Mouse (Mus musculus) heart, postnatal 10 days (tissue): ENCODE measurements around the gene Rcvrn. TPM values are rescaled to one million over a fixed set of nuclear protein-coding genes. Genes with fewer than 3 reads are reported as not detected.

Source experiments
- DNase-seq, 2 experiments: peaks; one replicate each; pipeline ENCODE4 v3.0.0; 2021
- intact Hi-C: fragments of 180-260 bp; cut with DNase I; formaldehyde crosslinking; loops from one replicate; pipeline ENCODE4 v1.15.1; 2025
- total RNA-seq, 2 experiments: library from RNA; stranded (reverse); gene quantifications; 2 replicates each; pipeline ENCODE4 v1.2.3; 2021

Gene Rcvrn
- total RNA-seq, 2 experiments from 2014 or later, result not detected

DNA sequence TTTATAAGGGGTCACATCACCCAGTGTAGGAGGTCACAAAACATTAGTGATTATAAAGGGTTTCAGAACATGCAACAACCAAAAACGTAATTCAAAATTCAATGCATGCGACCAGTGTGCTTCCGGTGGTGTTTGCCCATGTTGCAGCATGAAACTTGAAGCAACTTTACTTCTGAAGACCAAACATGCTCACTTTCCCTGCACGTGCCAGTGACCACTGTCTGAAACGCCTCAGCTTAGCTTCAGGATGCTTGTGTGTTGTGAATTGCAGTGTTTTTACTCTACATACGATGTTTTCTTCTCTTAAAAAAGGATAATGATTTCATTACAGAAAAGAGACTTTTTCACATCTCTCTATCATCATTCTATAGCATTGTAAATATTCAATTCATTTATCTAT, 43.2 kb downstream of the Rcvrn start:
- intact Hi-C loops, result no loop called here
- DNase-seq, result no peak

DNA sequence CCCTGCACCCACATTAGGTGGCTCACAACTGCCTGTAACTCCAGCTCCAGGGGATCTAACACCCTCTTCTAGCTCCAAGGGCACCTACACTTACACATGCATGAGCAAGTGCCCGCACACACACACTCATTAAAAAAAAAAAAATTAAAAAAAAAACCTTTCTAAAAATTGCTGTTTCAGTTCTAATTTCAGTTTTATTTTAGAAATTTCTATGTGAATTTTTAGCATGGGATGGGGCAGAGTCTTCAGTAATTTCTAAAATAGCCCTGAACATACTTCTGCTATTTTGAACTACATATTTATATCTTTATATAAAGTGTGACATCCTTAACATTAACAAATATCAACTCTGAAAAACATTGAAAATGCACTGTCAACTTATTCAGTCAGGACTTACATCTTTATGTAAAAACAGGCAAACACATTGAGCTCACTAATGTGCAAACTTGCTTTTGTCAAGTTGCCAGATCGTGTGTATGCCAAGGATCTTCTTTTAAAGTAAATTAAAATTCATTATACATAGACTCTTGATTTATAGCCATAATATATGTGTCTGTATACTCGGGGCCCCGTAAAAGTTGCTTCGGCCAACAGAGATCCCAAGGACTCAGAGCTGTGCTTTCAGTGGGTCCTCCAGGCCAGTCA, 43.8 kb downstream of the Rcvrn start:
- intact Hi-C loops, result no loop called here

DNA sequence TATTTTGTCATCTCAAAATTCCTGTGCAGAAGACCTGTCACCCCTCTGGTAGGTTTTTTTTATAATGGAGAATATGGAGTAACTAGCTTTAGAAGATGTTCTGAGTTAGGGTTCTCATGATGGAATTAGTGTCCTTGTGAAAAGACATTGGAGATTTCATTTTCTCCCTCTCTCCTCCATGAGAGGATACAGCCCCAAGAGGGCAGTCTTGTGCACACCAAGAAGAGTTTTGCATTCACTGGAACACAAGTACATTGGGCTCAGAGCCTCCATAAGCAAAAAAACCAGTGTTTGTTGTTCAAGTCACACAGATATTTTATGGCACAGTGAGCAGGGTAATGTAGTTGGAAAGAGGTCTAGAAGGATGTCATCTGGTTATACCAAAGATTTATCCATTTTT, 46.4 kb downstream of the Rcvrn start:
- intact Hi-C loops, result no loop called here

More for the DNA sequence above, 43.8 kb downstream of the Rcvrn start:
- no peak for DNase-seq

More for the DNA sequence above, 46.4 kb downstream of the Rcvrn start:
- DNase-seq, result no peak

Other genes starting within 250 kb of the Rcvrn start
- gene Gas7, start 239.9 kb upstream of the Rcvrn start, total RNA-seq, result 10 to 100 TPM; 21.3 to 22.2 TPM
- gene Glp2r, start 75.8 kb downstream of the Rcvrn start, total RNA-seq, result not detected
- gene Gsg1l2, start 79.3 kb downstream of the Rcvrn start, total RNA-seq, result not detected
- 100 to 1,000 TPM; 216 to 229 TPM for gene Dhrs7c, start 102.9 kb downstream of the Rcvrn start, total RNA-seq
- gene Usp43, start 226.8 kb downstream of the Rcvrn start, total RNA-seq, result 1 to 10 TPM; 6.4 to 8.1 TPM